Mouse (Mus musculus) heart, postnatal 0 days (tissue): ENCODE measurements around the gene Sh3bp4.

Experiments used
- CTCF ChIP-seq: IDR thresholded peaks from 2 replicates; pipeline ENCODE4 v1.5.1; 2016; ENCODE audit warnings: antibody characterized with exemption, control low read depth, low read depth
- EP300 ChIP-seq: IDR thresholded peaks from 2 replicates; pipeline ENCODE4 v1.6.1; 2016; ENCODE audit warnings: antibody characterized with exemption, low read depth

GRCm38 (mm10) chr1:89104066-89104765, 34.0 kb downstream of the Sh3bp4 start:
- TF ChIP-seq EP300 (no peak), CTCF (no peak)
